Mouse (Mus musculus) spleen, embryonic (tissue): ENCODE measurements at regions not wholly inside any gene's neighbourhood (a gene's known extent, or its start where the extent isn't known, plus 50 kb on each side); places are given as distances from the start of the nearest gene placed in this dataset.
"Not testable (repeated sequence)": the region's sequence is repeated elsewhere in the genome, so short reads cannot be mapped to it uniquely, and the experiment has no call there.

Experiments
- CTCF ChIA-PET: fragments of 350-600 bp; sonication (Branson Sonifier 250); formaldehyde crosslinking; loops from one replicate; lab custom pipeline; 2022; lab: Charles Lee

DNA sequence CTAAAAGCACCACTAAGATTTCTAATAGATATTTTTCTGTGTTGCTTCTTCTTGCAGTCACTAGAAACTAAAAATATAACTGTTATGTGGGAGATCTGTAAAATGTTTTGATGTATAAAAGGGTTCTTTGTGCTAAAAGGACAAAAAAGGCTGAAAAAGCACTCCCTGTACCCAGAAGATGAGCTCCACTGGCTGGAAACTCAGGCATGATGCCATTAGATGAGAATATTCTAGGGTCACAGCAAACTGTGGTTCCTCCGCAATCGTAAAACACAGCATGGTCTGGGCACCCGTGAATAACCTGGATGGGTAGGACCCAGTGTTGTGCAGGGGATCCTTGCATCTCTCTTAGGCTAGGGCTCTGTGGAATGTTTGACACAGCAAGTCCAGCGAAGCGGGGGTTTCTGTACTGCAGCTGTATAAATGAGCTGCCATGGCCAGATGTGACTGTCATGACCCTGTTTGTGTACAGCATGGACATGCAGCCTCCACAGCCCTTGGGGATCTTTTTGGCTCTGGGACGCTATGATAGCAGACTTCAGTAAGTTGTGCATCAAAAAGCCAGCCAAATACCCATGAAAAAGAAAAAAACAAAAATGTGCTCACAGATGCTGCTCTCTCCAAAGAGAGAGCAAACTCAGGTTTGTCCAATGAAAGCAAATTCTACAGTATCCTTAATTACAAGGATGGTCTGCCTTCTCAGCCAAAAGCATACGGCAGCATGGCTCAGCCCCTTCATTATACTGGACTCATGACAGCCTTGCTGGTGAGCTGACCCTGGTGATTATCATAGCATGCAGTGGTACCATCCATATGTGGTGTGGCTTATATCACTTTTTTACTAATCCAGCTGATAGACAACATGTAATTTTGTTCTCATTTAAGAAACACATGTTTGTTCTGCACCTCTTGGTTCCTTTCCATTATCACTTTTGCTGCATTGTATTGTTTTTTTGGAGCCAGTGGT, 103.9 kb upstream of the Arhgap20 start:
- CTCF ChIA-PET: no interaction called here

DNA sequence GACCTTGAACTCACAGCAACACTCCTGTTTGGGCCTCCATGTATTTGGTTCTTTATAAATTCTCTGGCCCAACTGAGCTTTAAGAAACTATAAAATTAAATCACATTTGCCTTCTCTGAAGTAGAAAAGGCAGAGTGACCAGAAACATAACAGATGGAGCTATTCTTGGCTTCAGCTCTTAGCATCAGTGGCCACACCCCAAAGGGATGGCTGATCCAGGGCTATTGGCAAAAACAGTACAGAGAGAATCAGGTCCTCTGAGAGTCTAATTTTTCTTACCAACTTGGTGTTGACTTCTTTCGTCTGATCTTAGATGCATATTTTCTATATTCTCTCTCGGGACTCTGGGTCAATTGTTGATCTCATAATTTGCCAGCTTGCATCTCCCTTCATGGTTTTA, 103.2 kb upstream of the Arhgap20 start:
- CTCF ChIA-PET: no interaction called here

DNA sequence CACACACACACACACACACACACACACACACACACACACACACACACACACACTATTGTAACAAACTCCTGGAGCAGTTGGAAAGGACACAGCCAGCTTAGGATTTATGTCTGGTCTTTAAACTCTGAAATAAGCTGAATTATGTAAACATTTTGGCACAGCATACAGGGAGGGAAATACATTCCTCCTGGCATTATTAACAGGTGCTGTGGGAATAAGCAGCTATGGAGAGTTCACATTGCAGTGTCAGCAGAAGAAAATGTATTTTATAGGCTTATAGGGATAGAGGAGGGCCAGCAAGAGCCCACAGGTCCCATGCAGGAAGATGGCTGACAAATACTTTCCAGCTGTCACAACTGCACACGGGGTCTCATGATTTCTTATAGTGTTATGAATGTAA, 100.8 kb upstream of the Arhgap20 start:
- CTCF ChIA-PET: no interaction called here

DNA sequence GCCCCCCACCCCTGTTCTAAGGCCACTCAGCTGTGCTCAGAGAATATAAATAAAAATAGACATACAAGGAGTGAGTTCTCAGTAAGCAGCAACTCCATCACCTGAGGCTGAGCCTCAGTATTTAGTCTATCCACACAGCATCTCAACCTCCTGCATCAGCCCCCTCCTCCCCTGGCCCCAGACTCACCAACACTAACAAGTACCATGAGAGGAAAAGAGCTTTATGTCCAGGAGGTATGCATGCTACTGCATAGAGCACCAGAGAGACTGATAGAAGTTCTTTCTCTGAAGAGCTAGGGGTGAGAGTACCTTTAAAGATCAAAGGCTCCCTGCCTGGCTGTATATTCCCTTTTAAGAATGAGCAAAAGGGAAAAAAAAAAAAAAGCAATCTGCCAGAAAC, 100.3 kb upstream of the Arhgap20 start:
- CTCF ChIA-PET: no interaction called here

DNA sequence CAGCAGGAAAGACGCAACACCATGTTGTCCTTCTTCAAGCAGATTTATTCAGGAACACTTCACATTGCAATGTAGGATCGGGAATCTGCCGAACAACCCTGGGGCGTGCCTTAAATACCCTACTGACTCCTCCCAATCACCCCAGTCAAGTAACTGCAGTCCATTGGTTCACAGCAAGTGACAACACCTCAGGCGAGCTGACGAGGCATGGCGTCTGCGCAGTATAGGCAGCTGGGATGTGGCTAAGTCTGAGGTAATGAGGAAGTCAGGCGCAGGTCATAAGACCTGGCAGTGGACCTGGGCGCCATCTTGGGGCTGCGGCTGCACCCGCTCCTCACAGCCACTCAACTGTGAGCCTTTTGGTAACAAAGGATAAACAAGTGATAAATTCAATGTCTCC, 96.2 kb upstream of the Arhgap20 start:
- CTCF ChIA-PET: not testable (repeated sequence)

DNA sequence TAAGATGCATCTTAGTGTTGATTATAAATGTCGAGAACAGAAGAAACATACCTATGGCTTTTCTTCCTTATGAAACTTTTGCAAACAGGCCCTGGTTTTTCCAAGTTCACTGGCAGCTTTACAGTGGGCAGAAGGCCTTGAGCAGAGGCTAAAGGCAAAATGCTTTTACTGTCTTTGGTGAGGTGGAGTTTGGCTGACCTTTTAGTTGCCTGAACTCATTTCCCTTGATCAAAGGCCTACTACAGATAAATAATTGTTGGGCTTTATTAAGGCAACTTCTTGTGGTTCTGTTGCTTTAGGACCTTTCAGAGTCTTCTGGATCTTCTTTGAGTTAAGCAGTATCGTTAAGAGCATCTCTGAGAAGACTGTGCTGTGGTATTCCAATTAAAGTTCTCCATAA, 94.6 kb upstream of the Arhgap20 start:
- CTCF ChIA-PET: no interaction called here

DNA sequence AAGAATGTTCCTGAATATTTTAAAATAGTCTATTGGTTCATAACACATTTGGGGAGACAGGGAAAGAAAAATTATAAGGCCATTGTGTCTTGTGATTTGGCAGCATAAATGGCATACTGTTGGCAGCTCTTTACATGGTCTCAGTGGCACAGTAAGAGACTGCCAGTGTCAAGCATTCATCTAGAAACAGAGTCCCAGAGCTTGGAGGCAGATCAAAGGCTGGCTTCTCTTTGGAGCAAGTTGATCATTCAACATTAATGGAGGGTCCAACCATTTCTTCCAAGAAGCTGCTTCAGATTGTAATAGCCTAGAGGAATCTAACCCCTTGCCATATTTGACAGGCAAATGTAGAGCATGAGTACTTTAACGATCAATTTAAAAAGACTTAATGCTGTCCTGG, 78.6 kb upstream of the Arhgap20 start:
- CTCF ChIA-PET: no interaction called here

DNA sequence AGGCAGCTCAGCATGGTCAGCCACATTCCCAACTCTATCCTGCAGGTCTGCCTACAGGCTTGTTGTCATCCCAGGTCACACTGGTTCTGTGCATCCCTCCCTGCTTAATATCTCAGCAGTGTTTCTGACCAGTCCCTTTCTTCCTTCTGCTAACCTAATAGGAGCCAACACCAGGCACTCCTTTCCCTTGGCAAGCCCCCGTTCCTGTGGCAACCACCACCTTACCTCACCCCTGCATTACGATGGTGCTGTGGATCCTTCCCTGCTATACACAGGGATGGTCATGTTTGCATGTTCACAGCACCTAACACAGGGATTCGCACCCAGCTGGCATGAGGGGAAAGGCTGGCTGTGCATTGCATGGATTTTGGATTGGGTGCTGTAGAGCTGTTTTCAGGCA, 50.8 kb upstream of the Arhgap20 start:
- CTCF ChIA-PET: no interaction called here
